Mouse (Mus musculus) c-Kit-positive CD71-negative TER-119-negative erythroid progenitor cells, embryonic 14.5 days (primary cell): Measurements from ENCODE around the gene 1110051M20Rik.

Experiments
- DNase-seq: peaks from one replicate; pipeline ENCODE4 v3.0.0-alpha.2; 2013; ENCODE audit warnings: low read depth

Gene 1110051M20Rik

GRCm38 (mm10) chr2:91301836-91302235, 142.7 kb downstream of the 1110051M20Rik start:
- DNase-seq, result no peak

GRCm38 (mm10) chr2:91300784-91301183, 143.7 kb downstream of the 1110051M20Rik start:
- no peak for DNase-seq

GRCm38 (mm10) chr2:91299156-91299555, 145.3 kb downstream of the 1110051M20Rik start:
- no peak for DNase-seq

GRCm38 (mm10) chr2:91295895-91296294, 148.6 kb downstream of the 1110051M20Rik start:
- no peak for DNase-seq

- no peak for DNase-seq
These were observed 150.3 kb downstream of the 1110051M20Rik start for GRCm38 (mm10) chr2:91294226-91294625.

GRCm38 (mm10) chr2:91291197-91292007, 153.1 kb downstream of the 1110051M20Rik start:
- no peak for DNase-seq

GRCm38 (mm10) chr2:91287563-91287962, 156.9 kb downstream of the 1110051M20Rik start:
- no peak for DNase-seq

GRCm38 (mm10) chr2:91285885-91286505, 158.5 kb downstream of the 1110051M20Rik start:
- DNase-seq, result peak; percentile 63

GRCm38 (mm10) chr2:91284375-91285199, 159.9 kb downstream of the 1110051M20Rik start:
- DNase-seq, result no peak

- DNase-seq, result no peak
These were observed 160.5 kb downstream of the 1110051M20Rik start for GRCm38 (mm10) chr2:91283972-91284371.

GRCm38 (mm10) chr2:91281366-91281765, 163.1 kb downstream of the 1110051M20Rik start:
- DNase-seq, result no peak

- DNase-seq, result no peak
These were observed 165.1 kb downstream of the 1110051M20Rik start for GRCm38 (mm10) chr2:91279372-91279755.

- DNase-seq, result no peak
These were observed 165.6 kb downstream of the 1110051M20Rik start for GRCm38 (mm10) chr2:91278749-91279371.

- DNase-seq, result no peak
These were observed 174.8 kb downstream of the 1110051M20Rik start for GRCm38 (mm10) chr2:91269687-91270133.

GRCm38 (mm10) chr2:91268706-91269105, 175.8 kb downstream of the 1110051M20Rik start:
- DNase-seq, result no peak

GRCm38 (mm10) chr2:91268042-91268441, 176.5 kb downstream of the 1110051M20Rik start:
- no peak for DNase-seq

- DNase-seq, result peak; percentile 93
These were observed 179.5 kb downstream of the 1110051M20Rik start, which contains the start of gene Arfgap2 for GRCm38 (mm10) chr2:91264711-91265681. Gene Arfgap2, plus strand, starts transcription at chr2:91264974.

- no peak for DNase-seq
These were observed 180.5 kb downstream of the 1110051M20Rik start for GRCm38 (mm10) chr2:91263692-91264660.

GRCm38 (mm10) chr2:91259493-91259892, 185.0 kb downstream of the 1110051M20Rik start:
- no peak for DNase-seq
